Mouse (Mus musculus) megakaryocyte, embryonic 14.5 days (primary cell): ENCODE results near the gene Cbarp. TPM values are rescaled to one million over a fixed set of nuclear protein-coding genes. Genes with fewer than 3 reads are reported as not detected.

Experiments used
- H3K27me3 ChIP-seq: replicated peaks from 2 replicates; pipeline ENCODE3; 2012; ENCODE audit warnings: inconsistent platforms
- H3K36me3 ChIP-seq: replicated peaks from 2 replicates; pipeline ENCODE3; 2012; ENCODE audit warnings: low read length, inconsistent platforms, mixed read lengths
- H3K4me1 ChIP-seq: 2 replicates; pipeline ENCODE4 v1.6.1; 2012; ENCODE audit warnings: inconsistent platforms
- H3K4me3 ChIP-seq: replicated peaks from 2 replicates; pipeline ENCODE3; 2012; ENCODE audit warnings: moderate library complexity, mild to moderate bottlenecking, inconsistent platforms
- H3K9me3 ChIP-seq: 2 replicates; pipeline ENCODE4 v1.6.1; 2012; ENCODE audit warnings: inconsistent platforms
- FLI1 ChIP-seq: IDR thresholded peaks from 2 replicates; pipeline ENCODE4 v1.6.1; 2012; ENCODE audit warnings: low read length, inconsistent platforms, mixed read lengths
- GATA1 ChIP-seq: IDR thresholded peaks from 3 replicates; pipeline ENCODE4 v1.6.1; 2012; ENCODE audit warnings: mixed read lengths, low read length, inconsistent platforms, borderline replicate concordance
- polyA plus RNA-seq: library from polyadenylated mRNA; stranded (reverse); fragments of >175 nt; gene quantifications from 2 replicates; pipeline ENCODE4 v1.2.3, GENCODE M21; 2012; ENCODE audit warnings: low replicate concordance; ENCODE audit not compliant: insufficient read depth

The Cbarp gene
- polyA plus RNA-seq, 1 experiment: 4.8 TPM

GRCm38 (mm10) chr10:80087483-80087882, 53.2 kb downstream of the Cbarp start:
- peak overlapping the region; percentile 89 for H3K4me3 ChIP-seq
- peaks cover 92% of the 10 kb centered on the region for H3K4me1 ChIP-seq
- no peaks in the 10 kb centered on the region for H3K9me3 ChIP-seq
- H3K36me3 ChIP-seq: peaks cover 86% of the 10 kb centered on the region
- TF ChIP-seq FLI1 (no peak), GATA1 (no peak)
- H3K27me3 ChIP-seq: no peaks in the 10 kb centered on the region

- TF ChIP-seq FLI1: no peak
- TF ChIP-seq GATA1: no peak
- H3K4me1 ChIP-seq: peaks cover 92% of the 10 kb centered on the region
- peak overlapping the region; percentile 89 for H3K4me3 ChIP-seq
- H3K9me3 ChIP-seq: no peaks in the 10 kb centered on the region
- no peaks in the 10 kb centered on the region for H3K27me3 ChIP-seq
- peaks cover 86% of the 10 kb centered on the region for H3K36me3 ChIP-seq
These were observed 53.8 kb downstream of the Cbarp start for GRCm38 (mm10) chr10:80086847-80087246.

DNA sequence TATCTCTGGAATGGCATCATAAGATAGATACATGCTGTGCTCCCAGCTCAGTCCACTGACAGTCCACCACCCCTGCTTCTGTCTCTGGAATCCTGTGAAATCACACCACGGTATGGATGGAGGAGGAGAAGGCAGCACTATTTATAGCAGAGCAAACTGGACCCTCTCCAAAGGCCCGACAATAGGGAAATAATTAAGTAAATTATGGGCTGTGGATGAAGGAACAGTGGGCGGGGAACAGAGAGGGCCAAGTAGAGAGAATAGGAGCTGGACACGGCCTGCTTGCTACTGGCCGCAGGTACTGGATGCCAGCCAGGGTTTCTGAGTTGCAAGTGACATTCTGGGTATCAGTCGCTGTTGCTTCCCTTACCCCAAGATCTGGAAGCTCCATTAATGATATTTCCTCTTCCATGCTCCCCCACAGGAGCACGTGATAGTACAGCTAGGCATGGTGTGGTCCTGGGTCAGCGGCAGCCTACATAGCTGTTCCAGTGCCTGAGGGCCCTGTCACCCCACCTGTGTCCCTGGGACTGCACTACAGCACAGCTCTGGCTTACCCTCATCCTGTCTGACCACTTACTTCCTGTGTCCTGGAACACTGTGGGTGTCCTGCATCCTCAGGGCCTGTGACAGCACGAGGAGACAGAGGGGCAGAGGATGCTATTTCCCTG, 55.7 kb downstream of the Cbarp start:
- peaks cover 88% of the 10 kb centered on the region for H3K36me3 ChIP-seq
- peaks cover 94% of the 10 kb centered on the region for H3K4me1 ChIP-seq
- no peaks in the 10 kb centered on the region for H3K27me3 ChIP-seq
- H3K4me3 ChIP-seq: peak overlapping the region; percentile 72
- TF ChIP-seq GATA1: no peak
- no peak for TF ChIP-seq FLI1
- no peaks in the 10 kb centered on the region for H3K9me3 ChIP-seq

DNA sequence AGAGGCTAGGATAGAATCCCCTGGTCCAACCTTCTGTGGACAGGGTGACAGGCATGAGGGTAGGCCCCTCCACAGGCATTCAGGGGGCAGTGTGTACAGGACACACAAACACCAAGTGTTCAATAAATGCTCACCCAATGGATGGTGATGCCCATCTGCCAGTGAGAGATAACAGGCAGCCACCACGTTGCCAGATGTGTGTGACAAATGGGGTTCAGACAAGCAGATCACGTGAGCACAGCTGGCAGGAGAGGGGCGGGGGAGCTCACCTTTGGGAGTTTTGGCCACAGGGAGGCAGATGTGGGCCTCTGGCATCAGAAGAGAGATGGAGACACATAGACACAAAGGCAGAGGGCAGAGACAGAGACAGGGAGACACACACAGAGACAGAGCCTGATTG, 59.6 kb downstream of the Cbarp start:
- H3K4me3 ChIP-seq: peak overlapping the region; percentile 17
- no peaks in the 10 kb centered on the region for H3K27me3 ChIP-seq
- no peaks in the 10 kb centered on the region for H3K9me3 ChIP-seq
- TF ChIP-seq FLI1 (no peak), GATA1 (no peak)
- peaks cover 92% of the 10 kb centered on the region for H3K4me1 ChIP-seq
- H3K36me3 ChIP-seq: peaks cover 97% of the 10 kb centered on the region

Other genes with a start within 250 kb of the Cbarp start
- gene Cfd, start 250.0 kb downstream of the Cbarp start, polyA plus RNA-seq: not detected in 2 replicates
- gene Med16, start 231.9 kb downstream of the Cbarp start, polyA plus RNA-seq: 32.2 and 85.7 TPM in 2 replicates
- gene Gm26602, start 230.0 kb downstream of the Cbarp start, polyA plus RNA-seq: not detected in 2 replicates
- gene Kiss1r, start 223.9 kb downstream of the Cbarp start, polyA plus RNA-seq: 2.7 and 4.5 TPM in 2 replicates
- 418 and 597 TPM in 2 replicates for gene R3hdm4, start 219.6 kb downstream of the Cbarp start, polyA plus RNA-seq
- 89.7 and 142 TPM in 2 replicates for gene Arid3a, start 213.8 kb downstream of the Cbarp start, polyA plus RNA-seq
- gene Wdr18, start 180.7 kb downstream of the Cbarp start, polyA plus RNA-seq: 22.2 and 23.8 TPM in 2 replicates
- gene Grin3b, start 170.1 kb downstream of the Cbarp start, polyA plus RNA-seq: not detected in 2 replicates
- gene Tmem259, start 156.5 kb downstream of the Cbarp start, polyA plus RNA-seq: 293 and 686 TPM in 2 replicates
- gene Cnn2, start 152.3 kb downstream of the Cbarp start, polyA plus RNA-seq: 1,011 and 1,303 TPM in 2 replicates
- 47.4 and 62.2 TPM in 2 replicates for gene Abca7, start 144.3 kb downstream of the Cbarp start, polyA plus RNA-seq
- gene Arhgap45, start 124.2 kb downstream of the Cbarp start, polyA plus RNA-seq: 375 and 477 TPM in 2 replicates
- 147 and 260 TPM in 2 replicates for gene Polr2e, start 101.0 kb downstream of the Cbarp start, polyA plus RNA-seq
- 3,942 and 9,172 TPM in 2 replicates for gene Gpx4, start 93.7 kb downstream of the Cbarp start, polyA plus RNA-seq
- gene Sbno2, start 35.3 kb downstream of the Cbarp start, polyA plus RNA-seq: 151 and 347 TPM in 2 replicates
- 153 and 200 TPM in 2 replicates for gene Stk11, start 25.0 kb downstream of the Cbarp start, polyA plus RNA-seq
- 1,192 and 1,533 TPM in 2 replicates for gene Atp5d, start 2.2 kb downstream of the Cbarp start, polyA plus RNA-seq
- 171 and 203 TPM in 2 replicates for gene Midn, start 7.4 kb upstream of the Cbarp start, polyA plus RNA-seq
- gene Cirbp, start 25.1 kb upstream of the Cbarp start, polyA plus RNA-seq: 27.7 and 39.5 TPM in 2 replicates
- 3.0 and 7.7 TPM in 2 replicates for gene 1600002K03Rik, start 32.1 kb upstream of the Cbarp start, polyA plus RNA-seq
- gene Efna2, start 38.6 kb upstream of the Cbarp start, polyA plus RNA-seq: 0.79 and 1.6 TPM in 2 replicates
- 9.6 TPM in 2 replicates for gene Mum1, start 85.6 kb upstream of the Cbarp start, polyA plus RNA-seq
- gene Ndufs7, start 108.3 kb upstream of the Cbarp start, polyA plus RNA-seq: 226 and 551 TPM in 2 replicates
- gene Gamt, start 120.2 kb upstream of the Cbarp start, polyA plus RNA-seq: 3.2 and 11.3 TPM in 2 replicates
- 384 and 552 TPM in 2 replicates for gene Dazap1, start 120.7 kb upstream of the Cbarp start, polyA plus RNA-seq
- gene Rps15, start 151.6 kb upstream of the Cbarp start, polyA plus RNA-seq: 7,349 and 10,126 TPM in 2 replicates
- 0.92 and 4.5 TPM in 2 replicates for gene Apc2, start 155.1 kb upstream of the Cbarp start, polyA plus RNA-seq
- gene 2310011J03Rik, start 179.7 kb upstream of the Cbarp start, polyA plus RNA-seq: 62.0 and 88.2 TPM in 2 replicates
- 15.1 and 26.0 TPM in 2 replicates for gene Pcsk4, start 188.7 kb upstream of the Cbarp start, polyA plus RNA-seq
- 19.0 and 21.1 TPM in 2 replicates for gene Reep6, start 189.1 kb upstream of the Cbarp start, polyA plus RNA-seq
- gene Adamtsl5, start 207.6 kb upstream of the Cbarp start, polyA plus RNA-seq: 27.2 and 34.8 TPM in 2 replicates
- gene Plk5, start 215.6 kb upstream of the Cbarp start, polyA plus RNA-seq: not detected in 2 replicates
- 17.2 and 29.0 TPM in 2 replicates for gene Mex3d, start 246.8 kb upstream of the Cbarp start, polyA plus RNA-seq